Mouse (Mus musculus): Measurements from ENCODE around the gene Taar2.

GRCm38 (mm10) chr10:23894601-23895349 is 43.6 kb upstream of the Taar2 start, which contains the start of gene Vnn1:
- peak; percentile 12 for TF ChIP-seq POLR2A (IDR thresholded peaks at IDR 0.05; ENCODE audit: low read depth, low read length)
- TF ChIP-seq CTCF (conservative IDR thresholded peaks at IDR 0.05; ENCODE audit: insufficient read depth, insufficient read length, low read depth, low read length): no peak

Data from kidney, adult 2 months (tissue).